Mouse (Mus musculus): ENCODE data around the gene Tsc22d1.

Tsc22d1 gene

GRCm38 (mm10) chr14:76414862-76415780 lies at the start of gene Tsc22d1:
Gene Tsc22d1 (plus strand): TSS chr14:76414961.
- peak; percentile 28 to 31 for DNase-seq (ENCODE audit: low spot score in 2 of 2)

GRCm38 (mm10) chr14:76373638-76374037 lies 41.1 kb upstream of the Tsc22d1 start:
- no peak for DNase-seq (ENCODE audit: low spot score in 2 of 2)

GRCm38 (mm10) chr14:76374601-76375000 lies 40.2 kb upstream of the Tsc22d1 start:
- no peak for DNase-seq (ENCODE audit: low spot score in 2 of 2)

GRCm38 (mm10) chr14:76376561-76376960 lies 38.2 kb upstream of the Tsc22d1 start:
- no peak for DNase-seq (ENCODE audit: low spot score in 2 of 2)

GRCm38 (mm10) chr14:76379411-76379810 lies 35.4 kb upstream of the Tsc22d1 start:
- no peak for DNase-seq (ENCODE audit: low spot score in 2 of 2)

- no peak for DNase-seq (ENCODE audit: low spot score in 2 of 2)
These were observed 26.7 kb upstream of the Tsc22d1 start for GRCm38 (mm10) chr14:76388025-76388424.

- DNase-seq (ENCODE audit: low spot score in 2 of 2): no peak
These were observed 16.5 kb upstream of the Tsc22d1 start for GRCm38 (mm10) chr14:76398251-76398650.

- DNase-seq (ENCODE audit: low spot score in 2 of 2): no peak
These were observed 12.2 kb upstream of the Tsc22d1 start for GRCm38 (mm10) chr14:76402574-76402973.

- DNase-seq (ENCODE audit: low spot score in 2 of 2): no peak
These were observed 5.7 kb upstream of the Tsc22d1 start for GRCm38 (mm10) chr14:76409111-76409510.

- no peak for DNase-seq (ENCODE audit: low spot score in 2 of 2)
These were observed 1.0 kb upstream of the Tsc22d1 start for GRCm38 (mm10) chr14:76413773-76414121.

GRCm38 (mm10) chr14:76414122-76414861 lies 469 bp upstream of the Tsc22d1 start:
- peak; percentile 88 to 92 for DNase-seq (ENCODE audit: low spot score in 2 of 2)

- peak; percentile 27 to 47 for DNase-seq (ENCODE audit: low spot score in 2 of 2)
These were observed 1.1 kb downstream of the Tsc22d1 start for GRCm38 (mm10) chr14:76415781-76416301.

GRCm38 (mm10) chr14:76416366-76417040 lies 1.7 kb downstream of the Tsc22d1 start:
- DNase-seq (ENCODE audit: low spot score in 2 of 2): no peak

- DNase-seq (ENCODE audit: low spot score in 2 of 2): peak in 1 of 2 experiments; percentile 16
These were observed 2.6 kb downstream of the Tsc22d1 start for GRCm38 (mm10) chr14:76417346-76417745.

GRCm38 (mm10) chr14:76420726-76421125 lies 6.0 kb downstream of the Tsc22d1 start:
- no peak for DNase-seq (ENCODE audit: low spot score in 2 of 2)

GRCm38 (mm10) chr14:76421162-76421561 lies 6.4 kb downstream of the Tsc22d1 start:
- DNase-seq (ENCODE audit: low spot score in 2 of 2): no peak

- no peak for DNase-seq (ENCODE audit: low spot score in 2 of 2)
These were observed 10.7 kb downstream of the Tsc22d1 start for GRCm38 (mm10) chr14:76425422-76425821.

GRCm38 (mm10) chr14:76425986-76426530 lies 11.3 kb downstream of the Tsc22d1 start:
- DNase-seq (ENCODE audit: low spot score in 2 of 2): no peak

- DNase-seq (ENCODE audit: low spot score in 2 of 2): no peak
These were observed 14.1 kb downstream of the Tsc22d1 start for GRCm38 (mm10) chr14:76428855-76429254.

- DNase-seq (ENCODE audit: low spot score in 2 of 2): no peak
These were observed 17.2 kb downstream of the Tsc22d1 start for GRCm38 (mm10) chr14:76431918-76432317.

- DNase-seq (ENCODE audit: low spot score in 2 of 2): no peak
These were observed 17.6 kb downstream of the Tsc22d1 start for GRCm38 (mm10) chr14:76432369-76432768.

GRCm38 (mm10) chr14:76432816-76433215 lies 18.1 kb downstream of the Tsc22d1 start:
- DNase-seq (ENCODE audit: low spot score in 2 of 2): no peak
